Mouse (Mus musculus) neural tube, embryonic 14.5 days (tissue): ENCODE measurements around the gene Tifab. TPM values are rescaled to one million over a fixed set of nuclear protein-coding genes. Genes with fewer than 3 reads are reported as not detected.

Source experiments
- ATAC-seq: fragments of 200-750 bp; cut with Nextera tagmentation; 2 replicates; pipeline ENCODE4 v1.8.0; 2017; ENCODE audit warnings: low read depth, mild to moderate bottlenecking, moderate TSS enrichment, moderate library complexity
- H3K27ac ChIP-seq: fragments of 300-500 bp; sonication (generic); 2 replicates; pipeline ENCODE4 v1.5.1; 2014; ENCODE audit warnings: low read depth, mild to moderate bottlenecking, control low read depth, low read length, moderate library complexity, mixed read lengths
- H3K27me3 ChIP-seq: fragments of 300-500 bp; sonication (generic); 2 replicates; pipeline ENCODE4 v1.6.1; 2014; ENCODE audit warnings: low read length; ENCODE audit not compliant: control insufficient read depth, insufficient read depth
- H3K36me3 ChIP-seq: fragments of 300-500 bp; sonication (generic); 2 replicates; pipeline ENCODE4 v1.6.1; 2014; ENCODE audit warnings: low read length, mixed read lengths; ENCODE audit not compliant: control insufficient read depth, insufficient read depth
- H3K4me1 ChIP-seq: fragments of 300-500 bp; sonication (generic); 2 replicates; pipeline ENCODE4 v1.6.1; 2014; ENCODE audit warnings: low read length; ENCODE audit not compliant: control insufficient read depth, insufficient read depth
- H3K4me2 ChIP-seq: fragments of 300-500 bp; sonication (generic); 2 replicates; pipeline ENCODE4 v1.6.1; 2014; ENCODE audit warnings: mild to moderate bottlenecking, low read depth, low read length, control low read depth
- H3K4me3 ChIP-seq: fragments of 300-500 bp; sonication (generic); 2 replicates; pipeline ENCODE4 v1.5.1; 2014; ENCODE audit warnings: low read depth, low read length, control low read depth, mixed read lengths
- H3K9ac ChIP-seq: fragments of 300-500 bp; sonication (generic); replicated peaks from 2 replicates; pipeline ENCODE4 v1.6.1; 2014; ENCODE audit warnings: low read depth, mild to moderate bottlenecking, control low read depth, low read length, mixed read lengths
- H3K9me3 ChIP-seq: fragments of 300-500 bp; sonication (generic); 2 replicates; pipeline ENCODE4 v1.6.1; 2016; ENCODE audit warnings: low read length; ENCODE audit not compliant: control insufficient read depth
- WGBS: fragments of 180-500 bp; shearing (Covaris S2); extraction: QIAGEN DNeasy Blood & Tissue Kit; methylation state at CpG from one replicate; pipeline ENCODE4 v1.1.7; 2014; 5-methylcytosine and 5-hydroxymethylcytosine counted together
- polyA plus RNA-seq: library from polyadenylated mRNA; unstranded; fragments of >200 nt; fragmentation: Nextera tagmentation; extraction: Ambion mirVana; gene quantifications from 2 replicates; pipeline ENCODE4 v1.2.1, GENCODE M21; 2014

The Tifab gene
- polyA plus RNA-seq: 0.28 and 0.68 TPM in 2 replicates

GRCm38 (mm10) chr13:56178416-56179035 is at the start of gene Tifab:
Tifab (minus strand) TSS chr13:56178885.
- WGBS: 90% methylated on average over 16 of the region's 16 CpGs
- H3K27me3 ChIP-seq: no peaks in the 10 kb centered on the region
- no peaks in the 10 kb centered on the region for H3K9me3 ChIP-seq
- H3K4me3 ChIP-seq: no peak within 1 kb of the TSS
- ATAC-seq: no peak
- H3K27ac ChIP-seq: no peak within 1 kb of the TSS
- no peak within 1 kb of the TSS for H3K4me2 ChIP-seq
- H3K9ac ChIP-seq: no peak within 1 kb of the TSS
- H3K36me3 ChIP-seq: no peaks in the 10 kb centered on the region
- no peaks in the 10 kb centered on the region for H3K4me1 ChIP-seq

GRCm38 (mm10) chr13:56226175-56226954 is 47.7 kb upstream of the Tifab start:
- peaks cover 16% of the 10 kb centered on the region; the same call in 1 of the 2 replicates for H3K4me1 ChIP-seq
- WGBS: 23% methylated on average over 10 of the region's 10 CpGs
- H3K4me2 ChIP-seq: no peak overlapping the region
- H3K9ac ChIP-seq: no peak overlapping the region
- ATAC-seq: peak; percentile 14; the same call in 1 of the 2 replicates
- H3K27me3 ChIP-seq: peaks cover 22% of the 10 kb centered on the region
- H3K9me3 ChIP-seq: no peaks in the 10 kb centered on the region
- no peak overlapping the region for H3K27ac ChIP-seq
- H3K4me3 ChIP-seq: no peak overlapping the region
- H3K36me3 ChIP-seq: no peaks in the 10 kb centered on the region

- WGBS: 8% methylated on average over 21 of the region's 21 CpGs
- no peaks in the 10 kb centered on the region for H3K9me3 ChIP-seq
- H3K27me3 ChIP-seq: peaks cover 24% of the 10 kb centered on the region
- no peak overlapping the region for H3K4me2 ChIP-seq
- ATAC-seq: no peak
- H3K4me3 ChIP-seq: no peak overlapping the region
- H3K9ac ChIP-seq: no peak overlapping the region
- H3K36me3 ChIP-seq: no peaks in the 10 kb centered on the region
- H3K4me1 ChIP-seq: peaks cover 14% of the 10 kb centered on the region; the same call in 1 of the 2 replicates
- H3K27ac ChIP-seq: no peak overlapping the region
Measured at GRCm38 (mm10) chr13:56223625-56224024, 44.9 kb upstream of the Tifab start.

GRCm38 (mm10) chr13:56222849-56223246 is 44.2 kb upstream of the Tifab start:
- Histone ChIP-seq H3K36me3 (no peaks in the 10 kb centered on the region), H3K9me3 (no peaks in the 10 kb centered on the region), H3K4me3 (no peak overlapping the region), H3K27ac (no peak overlapping the region), H3K4me1 (peaks cover 13% of the 10 kb centered on the region; the same call in 1 of the 2 replicates), H3K27me3 (peaks cover 24% of the 10 kb centered on the region), H3K4me2 (no peak overlapping the region), H3K9ac (no peak overlapping the region)
- 8% methylated on average over 4 of the region's 4 CpGs for WGBS
- no peak for ATAC-seq

- 2% methylated on average over 50 of the region's 50 CpGs for WGBS
- ATAC-seq: peak; percentile 62
- H3K4me2 ChIP-seq: peak overlapping the region; percentile 64
- H3K27ac ChIP-seq: no peak overlapping the region
- no peaks in the 10 kb centered on the region for H3K9me3 ChIP-seq
- peak overlapping the region; percentile 30 for H3K4me3 ChIP-seq
- peaks cover 13% of the 10 kb centered on the region; the same call in 1 of the 2 replicates for H3K4me1 ChIP-seq
- H3K36me3 ChIP-seq: no peaks in the 10 kb centered on the region
- H3K27me3 ChIP-seq: peaks cover 24% of the 10 kb centered on the region
- peak overlapping the region; percentile 11; the same call in 1 of the 2 replicates for H3K9ac ChIP-seq
Measured at GRCm38 (mm10) chr13:56221995-56222848, 43.5 kb upstream of the Tifab start.

- peak overlapping the region; percentile 28; the same call in 1 of the 2 replicates for H3K27ac ChIP-seq
- H3K4me1 ChIP-seq: peaks cover 13% of the 10 kb centered on the region; the same call in 1 of the 2 replicates
- peak overlapping the region; percentile 64 for H3K4me2 ChIP-seq
- peaks cover 24% of the 10 kb centered on the region for H3K27me3 ChIP-seq
- under 1% methylated on average over 46 of the region's 46 CpGs for whole genome bisulfite sequencing
- peak overlapping the region; percentile 30 for H3K4me3 ChIP-seq
- peak overlapping the region; percentile 48 for H3K9ac ChIP-seq
- no peaks in the 10 kb centered on the region for H3K36me3 ChIP-seq
- ATAC-seq: peak; percentile 81
- H3K9me3 ChIP-seq: no peaks in the 10 kb centered on the region
Measured at GRCm38 (mm10) chr13:56221129-56221910, 42.6 kb upstream of the Tifab start.

GRCm38 (mm10) chr13:56219254-56219653 is 40.6 kb upstream of the Tifab start:
- Histone ChIP-seq H3K4me3 (no peak overlapping the region), H3K27ac (no peak overlapping the region), H3K36me3 (no peaks in the 10 kb centered on the region), H3K4me1 (peaks cover 10% of the 10 kb centered on the region; the same call in 1 of the 2 replicates), H3K9me3 (no peaks in the 10 kb centered on the region), H3K4me2 (no peak overlapping the region), H3K27me3 (peaks cover 20% of the 10 kb centered on the region), H3K9ac (no peak overlapping the region)
- no peak for ATAC-seq
- WGBS: 66% methylated on average over 9 of the region's 9 CpGs

- H3K9me3 ChIP-seq: peaks cover under 1% of the 10 kb centered on the region; the same call in 1 of the 2 replicates
- H3K4me2 ChIP-seq: no peak overlapping the region
- no peak for ATAC-seq
- H3K4me1 ChIP-seq: no peaks in the 10 kb centered on the region
- H3K27me3 ChIP-seq: 0 out of 2 replicates have a peak, but pooled peaks cover 4% of the 10 kb centered on the region
- H3K9ac ChIP-seq: no peak overlapping the region
- WGBS: 8% methylated on average over 4 of the region's 4 CpGs
- H3K27ac ChIP-seq: no peak overlapping the region
- H3K36me3 ChIP-seq: no peaks in the 10 kb centered on the region
- H3K4me3 ChIP-seq: no peak overlapping the region
Measured at GRCm38 (mm10) chr13:56216090-56216489, 37.4 kb upstream of the Tifab start.
